Mouse (Mus musculus) hindbrain, embryonic 15.5 days (tissue): Measurements from ENCODE around the gene Krt16. TPM values are rescaled to one million over a fixed set of nuclear protein-coding genes. Genes with fewer than 3 reads are reported as not detected.

Experiments used
- polyA plus RNA-seq: library from polyadenylated mRNA; unstranded; fragments of >200 nt; fragmentation: Nextera tagmentation; extraction: Ambion mirVana; gene quantifications from 2 replicates; pipeline ENCODE4 v1.2.1, GENCODE M21; 2015

Gene Krt16
- polyA plus RNA-seq, 1 experiment from 2014 or later = not detected

Other genes starting within 250 kb of the Krt16 start
- not detected in 2 replicates for gene Krt33a, start 232.7 kb downstream of the Krt16 start, polyA plus RNA-seq
- gene Krt33b, start 219.0 kb downstream of the Krt16 start, polyA plus RNA-seq = 0.13 TPM in 1 of 2 replicates, not detected in the other
- gene Krt34, start 207.3 kb downstream of the Krt16 start, polyA plus RNA-seq = not detected in 2 replicates
- not detected in 2 replicates for gene Krt31, start 198.4 kb downstream of the Krt16 start, polyA plus RNA-seq
- not detected in 2 replicates for gene Krt32, start 160.7 kb downstream of the Krt16 start, polyA plus RNA-seq
- gene Krt35, start 152.7 kb downstream of the Krt16 start, polyA plus RNA-seq = not detected in 2 replicates
- gene Krt36, start 143.3 kb downstream of the Krt16 start, polyA plus RNA-seq = not detected in 2 replicates
- gene Krt13, start 127.3 kb downstream of the Krt16 start, polyA plus RNA-seq = 0.09 TPM in 1 of 2 replicates, not detected in the other
- gene Krt15, start 113.0 kb downstream of the Krt16 start, polyA plus RNA-seq = 0.49 and 1.3 TPM in 2 replicates
- gene Krt19, start 100.2 kb downstream of the Krt16 start, polyA plus RNA-seq = 2.0 and 2.4 TPM in 2 replicates
- gene Krt9, start 55.7 kb downstream of the Krt16 start, polyA plus RNA-seq = not detected in 2 replicates
- gene Krt14, start 41.4 kb downstream of the Krt16 start, polyA plus RNA-seq = 0.24 and 0.40 TPM in 2 replicates
- 0.18 and 0.39 TPM in 2 replicates for gene Krt17, start 12.1 kb upstream of the Krt16 start, polyA plus RNA-seq
- gene Krt42, start 21.0 kb upstream of the Krt16 start, polyA plus RNA-seq = not detected in 2 replicates
- 1,215 and 1,231 TPM in 2 replicates for gene Eif1, start 71.0 kb upstream of the Krt16 start, polyA plus RNA-seq
- gene Gast, start 85.5 kb upstream of the Krt16 start, polyA plus RNA-seq = 0.38 TPM in 1 of 2 replicates, not detected in the other
- 253 and 256 TPM in 2 replicates for gene Hap1, start 107.2 kb upstream of the Krt16 start, polyA plus RNA-seq
- gene Jup, start 148.9 kb upstream of the Krt16 start, polyA plus RNA-seq = 73.2 and 78.1 TPM in 2 replicates
- gene P3h4, start 165.9 kb upstream of the Krt16 start, polyA plus RNA-seq = 21.2 and 25.5 TPM in 2 replicates
- 26.6 and 27.1 TPM in 2 replicates for gene Fkbp10, start 166.8 kb upstream of the Krt16 start, polyA plus RNA-seq
- 112 and 114 TPM in 2 replicates for gene Nt5c3b, start 192.9 kb upstream of the Krt16 start, polyA plus RNA-seq
- 0.77 and 1.0 TPM in 2 replicates for gene Klhl10, start 193.0 kb upstream of the Krt16 start, polyA plus RNA-seq
- 9.8 and 11.1 TPM in 2 replicates for gene Klhl11, start 223.8 kb upstream of the Krt16 start, polyA plus RNA-seq